Mouse (Mus musculus) thymus, postnatal 36 days (tissue): ENCODE results near the gene Lpcat3.
"Not testable (repeated sequence)": the region's sequence is repeated elsewhere in the genome, so short reads cannot be mapped to it uniquely, and the experiment has no call there.

ENCODE experiments used
- DNase-seq, 2 experiments: peaks; one replicate each; pipeline ENCODE4 v3.0.0; 2022; ENCODE audit warnings: mixed read lengths in 2 of 2

The Lpcat3 gene

DNA sequence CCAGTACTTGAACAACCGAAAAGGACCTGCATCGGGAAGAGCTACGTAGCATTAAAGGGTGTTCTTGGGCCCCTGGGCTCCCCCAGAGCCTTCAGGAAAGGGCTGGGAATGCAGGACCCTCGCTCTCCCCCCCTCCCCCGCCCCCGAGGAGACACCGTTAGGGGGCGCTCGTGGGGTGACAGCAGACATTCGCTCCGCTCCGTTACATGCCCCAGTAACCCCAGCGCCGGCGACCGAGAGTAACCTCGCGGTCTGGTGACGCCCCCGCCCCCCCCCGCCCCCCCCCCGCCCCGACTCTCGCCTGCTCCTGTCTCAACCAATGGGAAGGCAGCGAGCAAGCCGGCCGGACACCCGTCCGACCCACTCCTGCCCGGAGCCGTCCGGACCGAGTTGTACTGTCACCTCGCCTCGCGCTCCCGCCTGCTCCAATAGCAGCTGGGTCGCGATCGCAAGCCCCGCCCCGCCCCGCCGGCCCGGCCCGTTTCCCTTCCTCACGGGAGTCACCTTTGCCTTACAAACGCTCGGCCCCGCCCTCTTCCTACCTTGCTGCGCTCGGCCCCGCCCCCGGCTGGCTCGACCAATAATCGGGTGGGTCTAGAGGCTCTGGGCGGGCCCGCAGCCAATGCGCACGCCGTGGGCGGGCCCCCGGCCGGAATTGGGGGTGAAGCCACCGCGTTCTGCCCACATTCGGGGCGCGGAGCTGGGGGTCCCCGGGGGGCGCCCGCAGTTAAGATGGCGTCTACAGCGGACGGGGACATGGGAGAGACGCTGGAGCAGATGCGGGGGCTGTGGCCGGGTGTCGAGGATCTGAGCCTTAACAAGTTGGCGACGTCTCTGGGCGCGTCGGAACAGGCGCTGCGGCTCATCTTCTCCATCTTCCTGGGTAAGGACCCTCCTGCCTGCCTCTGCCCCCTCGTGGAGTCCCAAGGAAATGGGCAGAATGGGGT lies at the start of gene Lpcat3:
Gene Lpcat3 (plus strand): TSS at position 551 of the 947 bp plus-strand sequence.
- DNase-seq, result peak; percentile 100

DNA sequence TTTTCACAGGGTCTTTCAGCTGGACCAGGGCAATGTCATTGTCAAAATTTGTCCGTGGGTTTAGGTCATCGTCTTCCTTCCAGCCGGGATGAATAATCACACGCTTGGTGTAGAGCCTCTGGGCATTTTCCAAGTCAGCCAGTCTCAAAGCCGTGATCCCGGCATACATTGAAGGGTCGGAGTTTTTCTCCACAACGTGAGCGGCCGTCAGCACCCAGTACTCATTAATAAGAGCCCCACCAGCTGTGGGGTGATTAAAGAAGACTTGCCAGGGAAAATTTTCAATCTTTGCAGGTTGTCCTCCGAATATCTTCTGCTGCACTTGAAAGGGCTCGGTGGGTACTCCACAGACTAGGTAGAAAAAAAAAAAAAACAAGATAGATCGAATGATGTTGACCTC lies 37.2 kb upstream of the Lpcat3 start:
- no peak for DNase-seq

DNA sequence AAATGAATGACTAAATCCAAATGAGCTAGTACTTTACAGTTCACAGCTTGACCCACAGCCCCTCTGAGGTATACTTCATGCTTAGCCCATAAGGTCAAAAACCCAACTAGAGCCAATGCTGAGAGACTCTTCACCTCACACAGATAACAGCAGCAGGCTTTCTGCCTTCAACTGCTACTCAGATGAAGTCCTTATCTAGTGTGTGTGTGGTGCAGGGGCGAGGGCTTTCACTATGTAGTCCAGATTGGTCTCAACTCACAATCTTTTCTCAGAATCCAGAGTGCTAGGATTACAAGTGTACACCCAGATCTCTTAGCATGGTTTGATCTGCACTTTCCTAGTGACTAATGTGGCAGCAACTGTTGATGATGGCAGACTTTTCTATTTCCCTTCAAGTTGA lies 36.6 kb upstream of the Lpcat3 start:
- DNase-seq, result not testable (repeated sequence)

GRCm38 (mm10) chr6:124630763-124631162 lies 32.1 kb upstream of the Lpcat3 start:
- no peak for DNase-seq

GRCm38 (mm10) chr6:124635985-124636384 lies 26.8 kb upstream of the Lpcat3 start, which contains the start of gene C1s2:
C1s2 (minus strand) TSS chr6:124636085.
- DNase-seq, result not testable (repeated sequence)

DNA sequence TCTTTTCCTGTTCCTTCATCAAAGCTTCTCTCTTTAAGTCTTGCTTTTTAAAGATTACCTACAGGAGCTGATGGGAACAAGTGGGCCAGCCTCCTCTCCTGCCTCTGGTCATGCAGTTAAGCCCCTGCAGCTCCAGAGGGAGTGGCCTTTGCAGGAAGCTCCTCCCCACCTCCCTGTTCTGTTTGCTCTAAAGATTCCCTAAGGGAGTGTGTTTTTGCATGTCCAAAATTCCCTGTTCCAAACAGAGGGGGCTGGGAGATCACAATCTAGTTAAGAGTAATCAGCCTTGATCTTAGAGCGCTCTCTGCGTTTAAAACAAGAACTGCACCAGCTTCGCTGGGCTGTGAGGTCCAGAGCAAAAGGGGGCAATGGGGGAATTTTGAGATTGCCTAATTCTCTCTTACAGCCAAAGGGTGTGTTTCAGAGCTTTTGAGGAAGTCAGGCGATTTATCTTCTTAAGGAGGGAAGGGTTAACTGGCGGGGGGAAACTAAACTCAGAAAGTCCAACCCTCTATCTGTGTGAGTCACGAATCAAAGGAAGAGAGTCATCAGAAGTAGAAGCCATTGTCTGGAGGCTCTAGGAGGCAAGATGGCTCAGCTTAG lies 25.9 kb upstream of the Lpcat3 start:
- not testable (repeated sequence) for DNase-seq

DNA sequence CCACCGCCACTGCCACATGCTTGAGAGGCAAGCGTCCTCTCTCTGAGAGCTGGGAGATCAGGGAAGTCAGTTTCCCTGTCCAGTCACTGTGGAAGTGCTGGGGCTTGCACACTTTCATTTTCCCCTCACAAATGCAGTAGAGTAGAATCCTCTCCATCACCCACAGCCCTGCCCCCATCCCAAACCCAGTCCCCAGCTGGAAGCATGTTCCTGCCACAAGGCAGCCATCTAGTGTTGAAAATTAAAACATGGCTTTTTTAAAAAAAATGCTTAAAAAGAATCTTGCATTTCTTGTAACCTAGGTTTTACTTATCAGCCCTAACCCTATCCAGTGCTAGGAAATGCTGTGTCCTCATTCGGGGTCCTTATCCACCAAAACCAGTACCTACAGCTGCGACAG lies 22.8 kb upstream of the Lpcat3 start:
- DNase-seq, result no peak

- DNase-seq, result peak; percentile 73 to 81
Measured at GRCm38 (mm10) chr6:124640997-124641396, 21.8 kb upstream of the Lpcat3 start.

DNA sequence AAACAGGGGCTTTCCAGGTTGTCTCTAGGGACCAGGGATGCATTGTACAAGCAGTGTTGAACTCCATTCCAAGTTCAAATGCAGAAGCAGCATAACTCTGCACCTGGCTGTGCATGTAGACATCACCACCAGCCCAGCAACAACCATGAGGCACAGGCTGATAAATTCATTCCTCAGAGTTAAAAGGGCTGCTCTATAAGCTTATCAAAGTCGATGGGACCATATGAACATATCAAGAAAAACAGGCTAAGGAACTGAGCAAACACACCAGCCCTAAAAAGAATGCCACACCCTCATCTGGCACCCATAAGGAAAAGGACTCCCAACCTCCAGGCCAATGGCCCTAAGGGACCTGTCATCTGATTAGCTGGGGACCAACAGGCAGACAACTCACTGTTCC lies 16.4 kb upstream of the Lpcat3 start:
- DNase-seq, result no peak

- no peak for DNase-seq
Measured at GRCm38 (mm10) chr6:124655893-124656292, 6.9 kb upstream of the Lpcat3 start.

- no peak for DNase-seq
Measured at GRCm38 (mm10) chr6:124658067-124658466, 4.8 kb upstream of the Lpcat3 start.

- no peak for DNase-seq
Measured at GRCm38 (mm10) chr6:124661156-124661806, 1.5 kb upstream of the Lpcat3 start.

DNA sequence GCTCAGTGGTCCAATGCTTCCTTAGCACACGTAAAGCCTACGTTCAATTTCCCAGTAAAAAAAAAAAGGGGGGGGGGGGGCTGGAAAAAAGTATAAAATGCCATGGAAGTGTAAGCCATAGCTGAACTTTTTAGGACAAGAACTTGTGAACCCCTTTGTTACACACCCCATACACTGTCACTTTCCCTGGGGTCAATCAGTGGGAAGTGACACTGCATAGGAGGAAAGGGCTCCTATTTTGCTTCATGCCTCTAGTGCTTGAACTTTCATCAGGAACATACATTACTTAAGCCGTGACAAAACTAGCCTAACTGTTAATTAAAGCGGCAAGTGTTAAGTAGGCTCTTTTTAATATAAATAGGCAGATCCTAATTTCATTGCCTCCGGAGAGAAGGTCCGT lies 832 bp upstream of the Lpcat3 start:
- no peak for DNase-seq

- no peak for DNase-seq
Measured at GRCm38 (mm10) chr6:124663424-124663795, 583 bp downstream of the Lpcat3 start.

DNA sequence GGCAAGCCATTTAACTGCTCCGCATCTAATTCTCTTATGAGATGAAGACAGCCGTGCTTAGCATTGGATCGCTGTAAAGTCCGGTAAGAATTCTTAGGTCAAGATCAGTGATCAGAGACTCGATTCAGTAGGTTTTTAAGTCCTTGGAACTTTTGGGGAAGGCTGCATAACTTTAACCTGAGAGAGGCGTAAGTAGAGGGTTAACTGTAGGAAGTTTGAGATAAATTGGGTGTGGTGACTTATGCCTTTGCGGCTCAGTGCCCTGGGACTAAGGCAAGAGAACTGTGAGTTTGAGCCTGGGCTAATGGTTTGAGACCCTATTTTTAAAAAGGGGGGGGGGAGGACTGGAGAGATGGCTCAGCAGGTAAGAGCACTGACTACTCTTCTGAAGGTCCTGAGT lies 1.4 kb downstream of the Lpcat3 start:
- DNase-seq, result no peak

DNA sequence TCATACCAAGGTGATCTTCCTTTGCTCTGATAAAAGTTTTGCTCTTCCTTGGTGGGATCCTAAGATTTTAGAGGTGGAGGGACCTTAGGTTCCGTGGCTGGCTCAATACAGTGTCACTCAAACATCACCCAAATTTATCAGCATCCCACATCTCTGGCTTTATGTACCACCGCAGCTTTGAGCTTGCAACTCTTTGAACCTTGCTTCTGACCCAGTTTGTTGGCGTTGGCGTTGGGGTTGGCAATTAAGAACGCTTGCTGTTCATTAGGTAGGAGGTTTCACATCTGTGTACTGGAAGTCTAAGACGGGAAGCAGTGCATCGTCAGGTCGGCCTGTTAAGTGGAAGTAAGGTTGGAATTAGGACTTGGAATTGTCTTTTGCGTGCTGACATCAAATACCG lies 2.2 kb downstream of the Lpcat3 start:
- DNase-seq, result peak; percentile 20 to 23

DNA sequence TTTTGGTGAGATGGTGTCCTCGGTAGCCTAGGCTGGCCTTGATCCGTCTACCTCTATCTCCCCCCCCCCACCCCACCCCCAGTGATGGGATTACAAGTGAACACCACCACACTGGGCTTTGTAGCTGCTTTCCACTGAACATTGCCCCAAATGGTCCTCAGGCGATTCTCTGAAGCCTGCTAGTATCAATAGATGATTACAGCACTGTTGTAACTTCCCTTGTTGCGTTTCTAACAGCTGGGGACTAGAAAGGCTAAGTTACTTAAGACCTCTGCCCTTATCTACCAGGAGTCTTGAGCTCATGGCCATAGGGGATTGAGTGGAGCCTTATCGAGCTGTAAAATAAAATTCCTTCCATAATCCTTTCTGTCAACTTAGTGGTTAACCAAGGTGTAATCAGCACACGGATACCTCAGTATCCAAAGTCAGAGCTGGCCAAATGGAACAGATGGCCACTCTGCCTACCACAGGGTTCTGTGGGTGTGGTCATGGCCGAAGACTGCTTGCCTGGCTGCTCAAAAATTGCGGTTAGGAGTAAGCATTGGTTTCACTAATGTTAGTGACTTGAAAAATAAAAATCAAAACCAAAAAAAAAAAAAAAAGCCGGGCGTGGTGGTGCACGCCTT lies 6.5 kb downstream of the Lpcat3 start:
- DNase-seq, result no peak

DNA sequence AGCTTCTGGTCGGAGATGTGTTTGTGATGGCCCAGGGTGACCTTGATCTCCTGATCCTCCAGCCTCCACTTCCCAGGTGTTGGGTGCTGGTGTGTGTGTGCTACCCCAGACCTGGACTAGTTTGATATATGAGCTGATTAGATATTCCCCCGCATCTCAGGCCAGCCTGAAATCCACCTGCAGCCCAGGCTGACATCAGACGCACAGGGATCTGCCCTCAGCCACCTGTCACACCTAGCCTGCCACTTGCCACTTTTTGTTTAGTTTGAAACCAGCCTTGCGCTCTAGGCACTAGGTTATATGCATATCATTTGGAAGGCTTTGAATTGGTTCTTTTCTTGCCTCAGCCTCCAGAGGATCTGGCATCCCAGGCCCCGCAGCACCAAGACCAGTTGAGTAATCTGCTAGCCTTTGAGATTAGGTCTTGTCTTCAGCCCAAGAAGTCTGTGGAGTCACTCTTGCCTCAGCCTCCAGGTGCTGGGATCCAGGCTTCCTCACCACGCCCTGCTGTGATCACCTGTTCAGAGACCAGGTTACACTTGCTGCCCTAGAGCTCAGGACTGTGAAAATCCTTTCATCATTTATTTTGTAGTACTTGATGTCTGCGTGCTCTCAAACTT lies 7.6 kb downstream of the Lpcat3 start:
- no peak for DNase-seq

GRCm38 (mm10) chr6:124672100-124672499 lies 9.3 kb downstream of the Lpcat3 start:
- DNase-seq, result no peak

DNA sequence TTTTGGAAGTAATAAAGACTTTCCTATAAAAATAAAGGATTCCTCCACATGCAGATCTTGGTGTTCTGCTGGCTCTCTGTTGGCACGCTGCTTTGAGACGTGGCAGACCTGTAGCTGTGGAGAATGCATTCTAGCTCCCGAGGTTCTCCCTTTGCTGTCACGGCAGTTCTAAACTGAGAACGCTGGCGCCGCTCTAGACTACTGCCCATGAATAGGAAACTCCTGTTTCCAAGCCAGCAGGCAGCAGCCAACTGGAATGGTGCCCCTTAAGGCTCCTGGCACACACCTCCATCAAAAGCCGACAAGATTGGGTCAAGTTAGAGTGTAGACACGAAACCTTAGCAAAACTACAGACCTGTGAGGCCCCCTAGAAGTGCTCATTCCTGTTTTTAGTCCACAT lies 10.8 kb downstream of the Lpcat3 start:
- DNase-seq, result no peak

DNA sequence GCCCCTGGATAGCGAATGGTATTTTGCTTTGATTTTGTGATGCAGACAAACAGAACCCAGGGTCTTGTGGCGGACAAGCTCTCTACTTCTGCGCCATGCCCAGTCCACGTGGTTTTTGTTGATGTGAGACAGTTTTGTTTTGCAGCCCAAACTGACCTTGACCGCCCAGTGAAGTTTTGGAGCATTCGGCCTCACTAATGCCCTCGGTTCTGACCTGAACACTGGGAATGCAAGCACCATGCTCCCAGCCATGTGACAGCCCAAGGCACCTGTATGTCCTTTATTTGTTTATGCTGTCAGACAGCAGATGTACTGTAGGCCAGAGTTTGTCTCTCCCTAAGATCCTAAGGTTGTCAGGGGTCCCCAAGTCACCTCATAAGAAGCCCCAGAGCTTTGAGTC lies 11.8 kb downstream of the Lpcat3 start:
- DNase-seq, result no peak

GRCm38 (mm10) chr6:124676171-124676570 lies 13.3 kb downstream of the Lpcat3 start:
- no peak for DNase-seq

DNA sequence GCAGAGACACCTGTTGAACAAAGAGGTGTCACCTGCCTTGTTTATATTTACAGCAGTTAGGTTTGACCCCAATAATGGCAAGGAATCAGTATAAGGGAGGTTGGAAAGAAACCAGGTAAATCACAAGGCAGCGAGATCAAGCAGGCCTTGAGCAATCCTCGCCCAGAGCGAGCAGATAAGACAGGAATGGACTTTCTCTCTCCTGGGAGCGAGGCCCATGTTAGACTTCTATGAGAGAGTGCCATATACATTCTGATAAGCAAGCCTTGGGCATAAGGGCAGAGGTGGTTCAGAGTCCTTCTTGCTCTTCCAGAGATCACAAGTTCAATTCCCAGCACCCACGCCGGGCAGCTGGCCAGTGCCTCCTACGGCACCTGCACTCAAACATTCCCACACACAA lies 15.9 kb downstream of the Lpcat3 start:
- no peak for DNase-seq
